8 mouse cellular contexts compared by ENCODE assay signal in genomic region chr5:123171646-123172350, GRCm38 (mm10). TPM values are rescaled to one million over a fixed set of nuclear protein-coding genes. Genes with fewer than 3 reads are reported as not detected.
A peak's percentile ranks its signal among the peaks of the same experiment; 100 is the strongest.
DNase-seq lines count a peak whose midpoint lies in the region; ATAC-seq and TF ChIP-seq lines count a peak whose summit lies in the region.

No protein-coding gene starts in this region.

- WGBS in embryonic facial prominence, embryonic 14.5 days, result 9% methylated on average over 21 of the region's 22 CpGs
- 16% methylated on average over 22 of the region's 22 CpGs for WGBS in heart, adult 2 months
- WGBS in kidney, adult 2 months, result 15% methylated on average over 22 of the region's 22 CpGs
- 11% methylated on average over 22 of the region's 22 CpGs for WGBS in limb, embryonic 13.5 days
- 17% methylated on average over 22 of the region's 22 CpGs for WGBS in midbrain, embryonic 16.5 days
- WGBS in spleen, adult 2 months, result 29% methylated on average over 22 of the region's 22 CpGs

- H3K4me1 ChIP-seq in embryonic facial prominence, embryonic 14.5 days (ENCODE audit: control insufficient read depth, insufficient read depth, low read length), result peaks cover 16% of the 10 kb centered on the region; the same call in 1 of the 2 replicates
- no peaks in the 10 kb centered on the region; the same call in 1 of the 2 replicates for H3K4me1 ChIP-seq in heart, adult 2 months (ENCODE audit: control insufficient read depth, insufficient read depth, low read length)
- H3K4me1 ChIP-seq in kidney, adult 2 months (ENCODE audit: control insufficient read depth, insufficient read depth, low read length), result no peaks in the 10 kb centered on the region
- peaks cover 31% of the 10 kb centered on the region for H3K4me1 ChIP-seq in limb, embryonic 13.5 days
- H3K4me1 ChIP-seq in midbrain, embryonic 16.5 days (ENCODE audit: control insufficient read depth, insufficient read depth, low read length), result no peaks in the 10 kb centered on the region; the same call in 1 of the 2 replicates
- H3K4me1 ChIP-seq in spleen, adult 2 months (ENCODE audit: control insufficient read depth, insufficient read depth, insufficient read length), result no peaks in the 10 kb centered on the region

- peak; percentile 89 for ATAC-seq in embryonic facial prominence, embryonic 14.5 days (ENCODE audit: low read depth)
- peak; percentile 87 for ATAC-seq in limb, embryonic 13.5 days (ENCODE audit: low FRiP score, low read depth)
- ATAC-seq in midbrain, embryonic 16.5 days, result peak; percentile 60

- TF ChIP-seq EP300 in heart, adult 2 months (IDR thresholded peaks at IDR 0.05; ENCODE audit: insufficient read depth, low read depth, low read length), result 0 out of 2 replicates have a peak, but pooled peaks have one; percentile 58

- peak overlapping the region; percentile 54 for H3K4me2 ChIP-seq in embryonic facial prominence, embryonic 14.5 days (ENCODE audit: low read depth, low read length)
- peak overlapping the region; percentile 62 for H3K4me2 ChIP-seq in limb, embryonic 13.5 days (replicated peaks)
- H3K4me2 ChIP-seq in midbrain, embryonic 16.5 days (ENCODE audit: low read length), result peak overlapping the region; percentile 34

- TF ChIP-seq POLR2A in heart, adult 2 months (IDR thresholded peaks at IDR 0.05; ENCODE audit: insufficient read depth, low read depth, low read length), result no peak
- TF ChIP-seq POLR2A in kidney, adult 2 months (IDR thresholded peaks at IDR 0.05; ENCODE audit: low read depth, low read length), result no peak
- TF ChIP-seq POLR2A in spleen, adult 2 months (IDR thresholded peaks at IDR 0.05; ENCODE audit: low read depth, low read length), result no peak

- H3K9me3 ChIP-seq in embryonic facial prominence, embryonic 14.5 days (ENCODE audit: control insufficient read depth, low read length), result no peaks in the 10 kb centered on the region
- no peaks in the 10 kb centered on the region for H3K9me3 ChIP-seq in limb, embryonic 13.5 days
- H3K9me3 ChIP-seq in midbrain, embryonic 16.5 days (replicated peaks; ENCODE audit: control insufficient read depth, low read length, poor library complexity, severe bottlenecking), result no peaks in the 10 kb centered on the region

- H3K27ac ChIP-seq in embryonic facial prominence, embryonic 14.5 days (replicated peaks; ENCODE audit: low read depth, low read length), result no peak overlapping the region
- no peak overlapping the region for H3K27ac ChIP-seq in heart, adult 2 months
- no peak overlapping the region for H3K27ac ChIP-seq in kidney, adult 2 months (ENCODE audit: insufficient read depth, low read depth, low read length)
- no peak overlapping the region for H3K27ac ChIP-seq in limb, embryonic 13.5 days
- no peak overlapping the region for H3K27ac ChIP-seq in midbrain, embryonic 16.5 days (ENCODE audit: low read length)
- H3K27ac ChIP-seq in spleen, adult 2 months (ENCODE audit: insufficient read depth, low read length), result no peak overlapping the region

- H3K36me3 ChIP-seq in embryonic facial prominence, embryonic 14.5 days (ENCODE audit: control insufficient read depth, insufficient read depth, low read length), result peaks cover 7% of the 10 kb centered on the region
- no peaks in the 10 kb centered on the region for H3K36me3 ChIP-seq in heart, adult 2 months (ENCODE audit: control insufficient read depth, insufficient read depth, low read length)
- H3K36me3 ChIP-seq in kidney, adult 2 months (ENCODE audit: control insufficient read depth, insufficient read depth, low read length), result no peaks in the 10 kb centered on the region
- peaks cover 8% of the 10 kb centered on the region for H3K36me3 ChIP-seq in limb, embryonic 13.5 days
- H3K36me3 ChIP-seq in midbrain, embryonic 16.5 days (ENCODE audit: control insufficient read depth, insufficient read depth, low read length), result no peaks in the 10 kb centered on the region; the same call in 1 of the 2 replicates
- peaks cover 2% of the 10 kb centered on the region for H3K36me3 ChIP-seq in spleen, adult 2 months (ENCODE audit: control insufficient read depth, insufficient read depth, low read length)

- TF ChIP-seq CTCF in heart, adult 2 months (IDR thresholded peaks at IDR 0.05), result no peak; the same call in 1 of the 2 replicates
- TF ChIP-seq CTCF in kidney, adult 2 months (conservative IDR thresholded peaks at IDR 0.05; ENCODE audit: insufficient read depth, insufficient read length, low read depth, low read length), result peak; percentile 90
- TF ChIP-seq CTCF in spleen, adult 2 months (IDR thresholded peaks at IDR 0.05; ENCODE audit: extremely low read depth, insufficient read depth, insufficient read length, insufficient replicate concordance), result peak; percentile 99

- H3K9ac ChIP-seq in embryonic facial prominence, embryonic 14.5 days (ENCODE audit: low read depth, low read length), result peak overlapping the region; percentile 38; the same call in 1 of the 2 replicates
- no peak overlapping the region for H3K9ac ChIP-seq in heart, adult 2 months (ENCODE audit: low read depth, low read length)
- peak overlapping the region; percentile 39; the same call in 1 of the 2 replicates for H3K9ac ChIP-seq in limb, embryonic 13.5 days
- no peak overlapping the region for H3K9ac ChIP-seq in midbrain, embryonic 16.5 days (ENCODE audit: low read depth, low read length)

- H3K27me3 ChIP-seq in embryonic facial prominence, embryonic 14.5 days (replicated peaks; ENCODE audit: control insufficient read depth, insufficient read depth, low read length), result no peaks in the 10 kb centered on the region
- H3K27me3 ChIP-seq in heart, adult 2 months (ENCODE audit: control insufficient read depth, insufficient read depth, low read length), result no peaks in the 10 kb centered on the region
- H3K27me3 ChIP-seq in kidney, adult 2 months (replicated peaks; ENCODE audit: control insufficient read depth, insufficient read depth, low read length), result no peaks in the 10 kb centered on the region
- H3K27me3 ChIP-seq in limb, embryonic 13.5 days, result no peaks in the 10 kb centered on the region
- H3K27me3 ChIP-seq in midbrain, embryonic 16.5 days (ENCODE audit: control insufficient read depth, insufficient read depth, low read depth, low read length), result no peaks in the 10 kb centered on the region
- H3K27me3 ChIP-seq in spleen, adult 2 months (ENCODE audit: control insufficient read depth, insufficient read depth, low read length), result no peaks in the 10 kb centered on the region

- intact Hi-C loops in heart, adult 2 months (cut with DNase I), result loop anchor here (1.0 kb wide), 2 partner anchors 54 to 107 kb away; no protein-coding TSS in a partner anchor

- no peaks in the 10 kb centered on the region for H3K79me2 ChIP-seq in heart, adult 2 months (replicated peaks; ENCODE audit: control insufficient read depth, insufficient read depth, low read length)

- peak; percentile 80 for DNase-seq in 416B (ENCODE audit: low read depth)
- DNase-seq in adrenal gland, postnatal 4 days (ENCODE audit: low spot score in 2 of 2), result peak; percentile 81 to 82
- peak; percentile 91 for DNase-seq in embryonic facial prominence, embryonic 14.5 days (ENCODE audit: low spot score)
- peak; percentile 76 to 86 for DNase-seq in heart, adult 2 months
- peak; percentile 90 for DNase-seq in kidney, adult 2 months
- peak; percentile 48 to 76 for DNase-seq in spleen, adult 2 months (ENCODE audit: low read depth in 1 of 2, low spot score in 2 of 2)

- H3K4me3 ChIP-seq in embryonic facial prominence, embryonic 14.5 days (ENCODE audit: low read depth, low read length), result peak overlapping the region; percentile 29
- no peak overlapping the region for H3K4me3 ChIP-seq in heart, adult 2 months
- H3K4me3 ChIP-seq in kidney, adult 2 months (ENCODE audit: insufficient read depth, low read depth, low read length), result no peak overlapping the region
- peak overlapping the region; percentile 40 for H3K4me3 ChIP-seq in limb, embryonic 13.5 days
- H3K4me3 ChIP-seq in midbrain, embryonic 16.5 days (ENCODE audit: low read depth, low read length), result no peak overlapping the region
- no peak overlapping the region for H3K4me3 ChIP-seq in spleen, adult 2 months (ENCODE audit: extremely low read depth, insufficient read depth, insufficient read length)

RNA-seq across cellular contexts. Expression of gene Psmd9, which starts 2.6 kb away (rescaled TPM):
- 10 to 100 TPM; 36.0 to 36.5 TPM for total RNA-seq in adrenal gland, postnatal 4 days (2021)
- 49.5 and 58.1 TPM in 2 replicates for polyA plus RNA-seq in embryonic facial prominence, embryonic 14.5 days (2014; fragmentation: Nextera tagmentation; extraction: Ambion mirVana)
- 10 to 100 TPM; 13.3 to 14.8 TPM for total RNA-seq in heart, adult 2 months (2021)
- polyA plus RNA-seq in heart, adult 2 months (2012; rRNA removed), result 16.4 and 20.4 TPM in 2 replicates
- polyA plus RNA-seq in kidney, adult 2 months (2012; rRNA removed), result 34.2 and 35.1 TPM in 2 replicates
- polyA plus RNA-seq in limb, embryonic 13.5 days (2015; fragmentation: Nextera tagmentation; extraction: Ambion mirVana), result 99.6 and 104 TPM in 2 replicates
- polyA plus RNA-seq in midbrain, embryonic 16.5 days (2015; fragmentation: Nextera tagmentation; extraction: Ambion mirVana), result 73.6 and 77.6 TPM in 2 replicates
- polyA plus RNA-seq in spleen, adult 2 months (2012; rRNA removed), result 13.3 and 19.5 TPM in 2 replicates

RNA-seq across cellular contexts. Expression of gene Hpd, which starts 10.7 kb away (rescaled TPM):
- 10 to 100 TPM in 1 of 2 experiments, 1 to 10 TPM in 1; 2.2 to 48.2 TPM for total RNA-seq in adrenal gland, postnatal 4 days (2021)
- polyA plus RNA-seq in embryonic facial prominence, embryonic 14.5 days (2014; fragmentation: Nextera tagmentation; extraction: Ambion mirVana), result not detected in 2 replicates
- not detected for total RNA-seq in heart, adult 2 months (2021)
- 0.61 and 0.97 TPM in 2 replicates for polyA plus RNA-seq in heart, adult 2 months (2012; rRNA removed)
- polyA plus RNA-seq in kidney, adult 2 months (2012; rRNA removed), result 418 and 439 TPM in 2 replicates
- polyA plus RNA-seq in limb, embryonic 13.5 days (2015; fragmentation: Nextera tagmentation; extraction: Ambion mirVana), result not detected in 2 replicates
- not detected in 2 replicates for polyA plus RNA-seq in midbrain, embryonic 16.5 days (2015; fragmentation: Nextera tagmentation; extraction: Ambion mirVana)
- polyA plus RNA-seq in spleen, adult 2 months (2012; rRNA removed), result 0.19 and 0.37 TPM in 2 replicates

RNA-seq across cellular contexts. Expression of gene Setd1b, which starts 29.8 kb away (rescaled TPM):
- 10 to 100 TPM; 36.8 to 37.2 TPM for total RNA-seq in adrenal gland, postnatal 4 days (2021)
- polyA plus RNA-seq in embryonic facial prominence, embryonic 14.5 days (2014; fragmentation: Nextera tagmentation; extraction: Ambion mirVana), result 9.8 and 9.9 TPM in 2 replicates
- 10 to 100 TPM; 12.9 to 19.4 TPM for total RNA-seq in heart, adult 2 months (2021)
- polyA plus RNA-seq in heart, adult 2 months (2012; rRNA removed), result 6.4 and 7.4 TPM in 2 replicates
- polyA plus RNA-seq in kidney, adult 2 months (2012; rRNA removed), result 6.7 and 8.8 TPM in 2 replicates
- 11.1 and 12.0 TPM in 2 replicates for polyA plus RNA-seq in limb, embryonic 13.5 days (2015; fragmentation: Nextera tagmentation; extraction: Ambion mirVana)
- polyA plus RNA-seq in midbrain, embryonic 16.5 days (2015; fragmentation: Nextera tagmentation; extraction: Ambion mirVana), result 10.0 and 11.8 TPM in 2 replicates
- polyA plus RNA-seq in spleen, adult 2 months (2012; rRNA removed), result 20.5 and 23.2 TPM in 2 replicates

RNA-seq across cellular contexts. Expression of gene Rhof, which starts 39.3 kb away (rescaled TPM):
- 1 to 10 TPM; 1.8 TPM for total RNA-seq in adrenal gland, postnatal 4 days (2021)
- polyA plus RNA-seq in embryonic facial prominence, embryonic 14.5 days (2014; fragmentation: Nextera tagmentation; extraction: Ambion mirVana), result 4.1 and 5.2 TPM in 2 replicates
- total RNA-seq in heart, adult 2 months (2021), result under 1 TPM; 0.64 to 0.70 TPM
- 1.6 and 2.3 TPM in 2 replicates for polyA plus RNA-seq in heart, adult 2 months (2012; rRNA removed)
- polyA plus RNA-seq in kidney, adult 2 months (2012; rRNA removed), result 12.1 and 13.4 TPM in 2 replicates
- polyA plus RNA-seq in limb, embryonic 13.5 days (2015; fragmentation: Nextera tagmentation; extraction: Ambion mirVana), result 3.7 and 4.6 TPM in 2 replicates
- 13.9 and 21.4 TPM in 2 replicates for polyA plus RNA-seq in midbrain, embryonic 16.5 days (2015; fragmentation: Nextera tagmentation; extraction: Ambion mirVana)
- polyA plus RNA-seq in spleen, adult 2 months (2012; rRNA removed), result 70.7 and 72.5 TPM in 2 replicates

Comparison
In these comparisons a context has a peak if more than half of its experiments do, and no peak if none do; other contexts are left out.
1. H3K4me3 ChIP-seq: peak in embryonic facial prominence, embryonic 14.5 days (single experiment) and limb, embryonic 13.5 days (single experiment); none in heart, adult 2 months (single experiment), kidney, adult 2 months (single experiment), midbrain, embryonic 16.5 days (single experiment) and spleen, adult 2 months (single experiment).
2. H3K9ac ChIP-seq: peak in embryonic facial prominence, embryonic 14.5 days (single experiment) and limb, embryonic 13.5 days (single experiment); none in heart, adult 2 months (single experiment) and midbrain, embryonic 16.5 days (single experiment).
3. RNA of gene Hpd, which starts 10.7 kb away (polyA plus RNA-seq): 418 to 439 TPM in kidney, adult 2 months; 0.61 to 0.97 TPM in heart, adult 2 months, 0.19 to 0.37 TPM in spleen, adult 2 months, not detected in limb, embryonic 13.5 days, not detected in embryonic facial prominence, embryonic 14.5 days and not detected in midbrain, embryonic 16.5 days; every median in the first group is over 100 times any median in the second.
4. Peak in every context shown above with its lines, with median percentiles within 50 percentile points of each other: DNase-seq, ATAC-seq and H3K4me2 ChIP-seq.